Mouse (Mus musculus) naive thymus-derived CD4-positive, alpha-beta T cell, adult 2 months (primary cell): ENCODE data around the gene Ccl9.

Experiments
- DNase-seq: peaks from one replicate; pipeline ENCODE4 v3.0.0-alpha.2; 2011; ENCODE audit warnings: low read depth

The Ccl9 gene

GRCm38 (mm10) chr11:83578186-83578760, at the start of gene Ccl9:
Gene Ccl9 (minus strand): TSS chr11:83578636.
- DNase-seq, result no peak

- DNase-seq, result no peak
Measured at GRCm38 (mm10) chr11:83623586-83623985, 45.1 kb upstream of the Ccl9 start.

GRCm38 (mm10) chr11:83619037-83619436, 40.6 kb upstream of the Ccl9 start:
- DNase-seq, result no peak

GRCm38 (mm10) chr11:83618238-83618637, 39.8 kb upstream of the Ccl9 start:
- DNase-seq, result no peak

GRCm38 (mm10) chr11:83616586-83616985, 38.1 kb upstream of the Ccl9 start:
- DNase-seq, result no peak

- no peak for DNase-seq
Measured at GRCm38 (mm10) chr11:83610900-83611299, 32.5 kb upstream of the Ccl9 start.

GRCm38 (mm10) chr11:83606396-83606795, 28.0 kb upstream of the Ccl9 start:
- DNase-seq, result no peak

GRCm38 (mm10) chr11:83605535-83605934, 27.1 kb upstream of the Ccl9 start:
- DNase-seq, result no peak

GRCm38 (mm10) chr11:83604698-83605097, 26.3 kb upstream of the Ccl9 start:
- no peak for DNase-seq

- no peak for DNase-seq
Measured at GRCm38 (mm10) chr11:83603399-83603798, 25.0 kb upstream of the Ccl9 start.

GRCm38 (mm10) chr11:83600576-83600975, 22.1 kb upstream of the Ccl9 start:
- DNase-seq, result no peak

GRCm38 (mm10) chr11:83598991-83599390, 20.6 kb upstream of the Ccl9 start:
- no peak for DNase-seq

GRCm38 (mm10) chr11:83598207-83598837, 19.9 kb upstream of the Ccl9 start:
- DNase-seq, result no peak

- no peak for DNase-seq
Measured at GRCm38 (mm10) chr11:83597796-83598195, 19.4 kb upstream of the Ccl9 start.

- no peak for DNase-seq
Measured at GRCm38 (mm10) chr11:83595669-83596455, 17.4 kb upstream of the Ccl9 start.

GRCm38 (mm10) chr11:83593453-83593852, 15.0 kb upstream of the Ccl9 start:
- DNase-seq, result no peak

- DNase-seq, result no peak
Measured at GRCm38 (mm10) chr11:83592853-83593252, 14.4 kb upstream of the Ccl9 start, which contains the start of gene Ccl6. Gene Ccl6 (minus strand): TSS chr11:83593087.

GRCm38 (mm10) chr11:83584232-83584631, 5.8 kb upstream of the Ccl9 start:
- DNase-seq, result no peak

GRCm38 (mm10) chr11:83583450-83583754, 5.0 kb upstream of the Ccl9 start:
- no peak for DNase-seq

GRCm38 (mm10) chr11:83582626-83583449, 4.4 kb upstream of the Ccl9 start:
- DNase-seq, result no peak

- no peak for DNase-seq
Measured at GRCm38 (mm10) chr11:83581626-83582610, 3.5 kb upstream of the Ccl9 start.
